Mouse (Mus musculus) heart, embryonic 12.5 days (tissue): ENCODE results near the gene Pygo2. TPM values are rescaled to one million over a fixed set of nuclear protein-coding genes. Genes with fewer than 3 reads are reported as not detected.
"Not testable (repeated sequence)": the region's sequence is repeated elsewhere in the genome, so short reads cannot be mapped to it uniquely, and the experiment has no call there.

Source experiments
- ATAC-seq: fragments of 200-750 bp; cut with Nextera tagmentation; 2 replicates; pipeline ENCODE4 v1.8.0; 2017; ENCODE audit warnings: moderate TSS enrichment, moderate library complexity; ENCODE audit not compliant: insufficient number of reproducible peaks, low FRiP score
- H3K27ac ChIP-seq: fragments of 300-500 bp; sonication (generic); 2 replicates; pipeline ENCODE4 v1.5.1; 2016; ENCODE audit warnings: mild to moderate bottlenecking, moderate library complexity; ENCODE audit not compliant: poor library complexity, severe bottlenecking
- H3K27me3 ChIP-seq: fragments of 300-500 bp; sonication (generic); replicated peaks from 2 replicates; pipeline ENCODE4 v1.6.1; 2016; ENCODE audit warnings: mild to moderate bottlenecking, moderate library complexity
- H3K36me3 ChIP-seq: fragments of 300-500 bp; sonication (generic); 2 replicates; pipeline ENCODE4 v1.6.1; 2016; ENCODE audit warnings: mild to moderate bottlenecking, moderate library complexity
- H3K4me1 ChIP-seq: fragments of 300-500 bp; sonication (generic); replicated peaks from 2 replicates; pipeline ENCODE4 v1.6.1; 2016; ENCODE audit warnings: mild to moderate bottlenecking
- H3K4me2 ChIP-seq: fragments of 300-500 bp; sonication (generic); 2 replicates; pipeline ENCODE4 v1.6.1; 2016; ENCODE audit warnings: mild to moderate bottlenecking, moderate library complexity
- H3K4me3 ChIP-seq: fragments of 300-500 bp; sonication (generic); 2 replicates; pipeline ENCODE4 v1.5.1; 2016; ENCODE audit warnings: mild to moderate bottlenecking
- H3K9ac ChIP-seq: fragments of 300-500 bp; sonication (generic); 2 replicates; pipeline ENCODE4 v1.6.1; 2016; ENCODE audit warnings: mild to moderate bottlenecking, moderate library complexity
- H3K9me3 ChIP-seq: fragments of 300-500 bp; sonication (generic); replicated peaks from 2 replicates; pipeline ENCODE4 v1.6.1; 2016; ENCODE audit warnings: mild to moderate bottlenecking, moderate library complexity
- WGBS: fragments of 180-500 bp; shearing (Covaris S2); methylation state at CpG from one replicate; pipeline ENCODE4 v1.1.7; 2016; 5-methylcytosine and 5-hydroxymethylcytosine counted together
- polyA plus RNA-seq: library from polyadenylated mRNA; unstranded; fragments of >200 nt; fragmentation: Nextera tagmentation; extraction: Ambion mirVana; gene quantifications from 2 replicates; pipeline ENCODE4 v1.2.1, GENCODE M21; 2016

Gene Pygo2
- polyA plus RNA-seq, 1 experiment from 2014 or later, result 36.1 TPM

GRCm38 (mm10) chr3:89421810-89422473, 8.1 kb upstream of the Pygo2 start:
- WGBS, result 4% methylated on average over 22 of the region's 22 CpGs
- Histone ChIP-seq H3K4me3 (peak overlapping the region; percentile 62), H3K36me3 (peaks cover 38% of the 10 kb centered on the region), H3K4me1 (peaks cover 41% of the 10 kb centered on the region), H3K27ac (peak overlapping the region; percentile 90), H3K4me2 (peak overlapping the region; percentile 87), H3K27me3 (no peaks in the 10 kb centered on the region), H3K9me3 (no peaks in the 10 kb centered on the region), H3K9ac (peak overlapping the region; percentile 89)
- ATAC-seq, result no peak

GRCm38 (mm10) chr3:89422556-89423205, 7.3 kb upstream of the Pygo2 start:
- Histone ChIP-seq H3K4me1 (peaks cover 41% of the 10 kb centered on the region), H3K27me3 (no peaks in the 10 kb centered on the region), H3K4me3 (peak overlapping the region; percentile 62), H3K9me3 (no peaks in the 10 kb centered on the region), H3K9ac (peak overlapping the region; percentile 89), H3K4me2 (peak overlapping the region; percentile 87), H3K27ac (peak overlapping the region; percentile 90), H3K36me3 (peaks cover 45% of the 10 kb centered on the region)
- WGBS, result 52% methylated on average over 6 of the region's 6 CpGs
- no peak for ATAC-seq

- ATAC-seq, result no peak
- H3K9me3 ChIP-seq, result no peaks in the 10 kb centered on the region
- no peak overlapping the region for H3K27ac ChIP-seq
- H3K27me3 ChIP-seq, result no peaks in the 10 kb centered on the region
- peaks cover 40% of the 10 kb centered on the region for H3K4me1 ChIP-seq
- H3K4me3 ChIP-seq, result no peak overlapping the region
- WGBS, result 77% methylated on average over 5 of the region's 5 CpGs
- peaks cover 51% of the 10 kb centered on the region for H3K36me3 ChIP-seq
- H3K9ac ChIP-seq, result no peak overlapping the region
- H3K4me2 ChIP-seq, result no peak overlapping the region
These were observed 5.4 kb upstream of the Pygo2 start for GRCm38 (mm10) chr3:89424416-89425140.

- Histone ChIP-seq H3K27ac (no peak overlapping the region), H3K4me2 (no peak overlapping the region), H3K27me3 (no peaks in the 10 kb centered on the region), H3K4me3 (no peak overlapping the region), H3K9me3 (no peaks in the 10 kb centered on the region), H3K4me1 (peaks cover 35% of the 10 kb centered on the region), H3K9ac (no peak overlapping the region), H3K36me3 (peaks cover 51% of the 10 kb centered on the region)
- WGBS, result 87% methylated on average over 5 of the region's 5 CpGs
- ATAC-seq, result no peak
These were observed 4.9 kb upstream of the Pygo2 start for GRCm38 (mm10) chr3:89425141-89425525.

GRCm38 (mm10) chr3:89425876-89426275, 4.1 kb upstream of the Pygo2 start:
- no peak overlapping the region for H3K4me2 ChIP-seq
- no peaks in the 10 kb centered on the region for H3K27me3 ChIP-seq
- peaks cover 51% of the 10 kb centered on the region for H3K36me3 ChIP-seq
- H3K9ac ChIP-seq, result no peak overlapping the region
- H3K4me3 ChIP-seq, result no peak overlapping the region
- ATAC-seq, result no peak
- no peak overlapping the region for H3K27ac ChIP-seq
- H3K9me3 ChIP-seq, result no peaks in the 10 kb centered on the region
- 72% methylated on average over 4 of the region's 4 CpGs for WGBS
- H3K4me1 ChIP-seq, result peaks cover 32% of the 10 kb centered on the region

- H3K27me3 ChIP-seq, H3K4me3 ChIP-seq, H3K9me3 ChIP-seq, ATAC-seq, H3K9ac ChIP-seq, H3K4me2 ChIP-seq, H3K27ac ChIP-seq: not testable (repeated sequence)
- Histone ChIP-seq H3K36me3 (peaks cover 66% of the 10 kb centered on the region), H3K4me1 (peaks cover 15% of the 10 kb centered on the region)
- WGBS, result 89% methylated on average over 7 of the region's 7 CpGs
These were observed 993 bp upstream of the Pygo2 start for GRCm38 (mm10) chr3:89429021-89429420.

GRCm38 (mm10) chr3:89432606-89433005, 2.6 kb downstream of the Pygo2 start:
- no peak overlapping the region for H3K27ac ChIP-seq
- 92% methylated on average over 8 of the region's 8 CpGs for WGBS
- H3K27me3 ChIP-seq, result no peaks in the 10 kb centered on the region
- H3K9ac ChIP-seq, result 0 out of 2 replicates have a peak overlapping the region, but pooled peaks have one; percentile 22
- ATAC-seq, result no peak
- H3K36me3 ChIP-seq, result peaks cover 38% of the 10 kb centered on the region
- H3K4me3 ChIP-seq, result no peak overlapping the region
- no peaks in the 10 kb centered on the region for H3K9me3 ChIP-seq
- no peak overlapping the region for H3K4me2 ChIP-seq
- peaks cover 27% of the 10 kb centered on the region for H3K4me1 ChIP-seq

GRCm38 (mm10) chr3:89434532-89434931, 4.5 kb downstream of the Pygo2 start:
- Histone ChIP-seq H3K4me3 (no peak overlapping the region), H3K27ac (no peak overlapping the region), H3K4me2 (no peak overlapping the region), H3K4me1 (peaks cover 36% of the 10 kb centered on the region), H3K27me3 (no peaks in the 10 kb centered on the region), H3K9ac (no peak overlapping the region), H3K9me3 (no peaks in the 10 kb centered on the region), H3K36me3 (peaks cover 33% of the 10 kb centered on the region)
- 76% methylated on average over 11 of the region's 11 CpGs for WGBS
- ATAC-seq, result no peak

GRCm38 (mm10) chr3:89435041-89435440, 5.0 kb downstream of the Pygo2 start:
- Histone ChIP-seq H3K27ac (no peak overlapping the region), H3K4me2 (no peak overlapping the region), H3K36me3 (peaks cover 39% of the 10 kb centered on the region), H3K9me3 (no peaks in the 10 kb centered on the region), H3K4me1 (peaks cover 36% of the 10 kb centered on the region), H3K27me3 (no peaks in the 10 kb centered on the region), H3K4me3 (no peak overlapping the region), H3K9ac (no peak overlapping the region)
- no peak for ATAC-seq
- 79% methylated on average over 7 of the region's 7 CpGs for WGBS

- Histone ChIP-seq H3K4me2 (peak within 1 kb of the TSS; percentile 70), H3K4me1 (peaks cover 30% of the 10 kb centered on the region), H3K9ac (peak within 1 kb of the TSS; percentile 81), H3K27ac (peak within 1 kb of the TSS; percentile 83), H3K36me3 (peaks cover 50% of the 10 kb centered on the region), H3K4me3 (peak within 1 kb of the TSS; percentile 68), H3K9me3 (no peaks in the 10 kb centered on the region), H3K27me3 (no peaks in the 10 kb centered on the region)
- WGBS, result 4% methylated on average over 16 of the region's 16 CpGs
- ATAC-seq, result peak; percentile 87
These were observed 6.4 kb downstream of the Pygo2 start, which contains the start of gene Pbxip1 for GRCm38 (mm10) chr3:89436176-89437113. Gene Pbxip1, plus strand, starts transcription at chr3:89436706.
